Mouse (Mus musculus) neural tube, embryonic 14.5 days (tissue): ENCODE data around the gene Mterf4. TPM values are rescaled to one million over a fixed set of nuclear protein-coding genes. Genes with fewer than 3 reads are reported as not detected.

Experiments
- ATAC-seq: fragments of 200-750 bp; cut with Nextera tagmentation; 2 replicates; pipeline ENCODE4 v1.8.0; 2017; ENCODE audit warnings: low read depth, mild to moderate bottlenecking, moderate TSS enrichment, moderate library complexity
- H3K27ac ChIP-seq: fragments of 300-500 bp; sonication (generic); 2 replicates; pipeline ENCODE4 v1.5.1; 2014; ENCODE audit warnings: low read depth, mild to moderate bottlenecking, control low read depth, low read length, moderate library complexity, mixed read lengths
- H3K27me3 ChIP-seq: fragments of 300-500 bp; sonication (generic); 2 replicates; pipeline ENCODE4 v1.6.1; 2014; ENCODE audit warnings: low read length; ENCODE audit not compliant: control insufficient read depth, insufficient read depth
- H3K36me3 ChIP-seq: fragments of 300-500 bp; sonication (generic); 2 replicates; pipeline ENCODE4 v1.6.1; 2014; ENCODE audit warnings: low read length, mixed read lengths; ENCODE audit not compliant: control insufficient read depth, insufficient read depth
- H3K4me1 ChIP-seq: fragments of 300-500 bp; sonication (generic); 2 replicates; pipeline ENCODE4 v1.6.1; 2014; ENCODE audit warnings: low read length; ENCODE audit not compliant: control insufficient read depth, insufficient read depth
- H3K4me2 ChIP-seq: fragments of 300-500 bp; sonication (generic); 2 replicates; pipeline ENCODE4 v1.6.1; 2014; ENCODE audit warnings: mild to moderate bottlenecking, low read depth, low read length, control low read depth
- H3K4me3 ChIP-seq: fragments of 300-500 bp; sonication (generic); 2 replicates; pipeline ENCODE4 v1.5.1; 2014; ENCODE audit warnings: low read depth, low read length, control low read depth, mixed read lengths
- H3K9ac ChIP-seq: fragments of 300-500 bp; sonication (generic); replicated peaks from 2 replicates; pipeline ENCODE4 v1.6.1; 2014; ENCODE audit warnings: low read depth, mild to moderate bottlenecking, control low read depth, low read length, mixed read lengths
- H3K9me3 ChIP-seq: fragments of 300-500 bp; sonication (generic); 2 replicates; pipeline ENCODE4 v1.6.1; 2016; ENCODE audit warnings: low read length; ENCODE audit not compliant: control insufficient read depth
- WGBS: fragments of 180-500 bp; shearing (Covaris S2); extraction: QIAGEN DNeasy Blood & Tissue Kit; methylation state at CpG from one replicate; pipeline ENCODE4 v1.1.7; 2014; 5-methylcytosine and 5-hydroxymethylcytosine counted together
- polyA plus RNA-seq: library from polyadenylated mRNA; unstranded; fragments of >200 nt; fragmentation: Nextera tagmentation; extraction: Ambion mirVana; gene quantifications from 2 replicates; pipeline ENCODE4 v1.2.1, GENCODE M21; 2014

Mterf4 gene
- 31.2 and 31.6 TPM in 2 replicates for polyA plus RNA-seq

GRCm38 (mm10) chr1:93305581-93306337, at the start of gene Mterf4:
Gene Mterf4 (minus strand): TSS chr1:93305915.
- no peaks in the 10 kb centered on the region for H3K9me3 ChIP-seq
- 7% methylated on average over 36 of the region's 36 CpGs for WGBS
- peak; percentile 95 for ATAC-seq
- peaks cover 5% of the 10 kb centered on the region for H3K36me3 ChIP-seq
- H3K4me3 ChIP-seq = peak within 1 kb of the TSS; percentile 84
- no peaks in the 10 kb centered on the region for H3K27me3 ChIP-seq
- H3K9ac ChIP-seq = peak within 1 kb of the TSS; percentile 71
- H3K4me1 ChIP-seq = peaks cover 7% of the 10 kb centered on the region; the same call in 1 of the 2 replicates
- no peak within 1 kb of the TSS for H3K27ac ChIP-seq
- H3K4me2 ChIP-seq = peak within 1 kb of the TSS; percentile 81

GRCm38 (mm10) chr1:93352724-93353123, 47.0 kb upstream of the Mterf4 start:
- no peak overlapping the region for H3K4me3 ChIP-seq
- no peaks in the 10 kb centered on the region for H3K4me1 ChIP-seq
- no peaks in the 10 kb centered on the region for H3K9me3 ChIP-seq
- H3K9ac ChIP-seq = no peak overlapping the region
- peaks cover 60% of the 10 kb centered on the region for H3K36me3 ChIP-seq
- 93% methylated on average over 2 of the region's 2 CpGs for WGBS
- H3K4me2 ChIP-seq = no peak overlapping the region
- no peak overlapping the region for H3K27ac ChIP-seq
- no peaks in the 10 kb centered on the region for H3K27me3 ChIP-seq
- no peak for ATAC-seq

DNA sequence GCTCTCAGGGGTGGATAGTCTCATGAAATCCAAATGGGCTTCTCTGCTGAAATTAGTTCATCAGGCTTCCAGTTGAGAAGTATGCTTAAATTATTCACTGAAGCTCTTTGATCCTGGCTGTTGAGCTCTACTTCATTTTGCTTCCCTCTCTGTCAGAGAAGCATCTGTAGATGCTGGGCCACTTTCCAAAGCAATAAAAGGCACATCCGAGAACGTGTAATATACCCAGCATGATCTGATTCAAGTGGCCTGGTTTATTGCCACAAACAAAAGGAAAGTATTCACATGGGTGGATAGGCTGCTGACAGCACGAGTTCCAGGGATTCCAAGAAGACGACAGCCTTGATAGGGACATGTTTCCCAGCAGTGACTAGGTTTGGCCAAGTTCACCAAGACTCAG, 44.0 kb upstream of the Mterf4 start:
- H3K27ac ChIP-seq = no peak overlapping the region
- H3K9ac ChIP-seq = no peak overlapping the region
- no peaks in the 10 kb centered on the region for H3K27me3 ChIP-seq
- H3K4me1 ChIP-seq = peaks cover under 1% of the 10 kb centered on the region
- 11% methylated on average over 4 of the region's 4 CpGs for WGBS
- no peak overlapping the region for H3K4me3 ChIP-seq
- H3K4me2 ChIP-seq = no peak overlapping the region
- peaks cover 58% of the 10 kb centered on the region for H3K36me3 ChIP-seq
- ATAC-seq = no peak
- no peaks in the 10 kb centered on the region for H3K9me3 ChIP-seq

- no peak overlapping the region for H3K9ac ChIP-seq
- H3K4me1 ChIP-seq = peaks cover 8% of the 10 kb centered on the region
- H3K4me3 ChIP-seq = no peak overlapping the region
- H3K4me2 ChIP-seq = no peak overlapping the region
- no peaks in the 10 kb centered on the region for H3K27me3 ChIP-seq
- no peak for ATAC-seq
- peaks cover 43% of the 10 kb centered on the region for H3K36me3 ChIP-seq
- no peak overlapping the region for H3K27ac ChIP-seq
- no peaks in the 10 kb centered on the region for H3K9me3 ChIP-seq
- WGBS = 94% methylated on average over 5 of the region's 5 CpGs
Observed at GRCm38 (mm10) chr1:93347176-93347575, 41.5 kb upstream of the Mterf4 start.

DNA sequence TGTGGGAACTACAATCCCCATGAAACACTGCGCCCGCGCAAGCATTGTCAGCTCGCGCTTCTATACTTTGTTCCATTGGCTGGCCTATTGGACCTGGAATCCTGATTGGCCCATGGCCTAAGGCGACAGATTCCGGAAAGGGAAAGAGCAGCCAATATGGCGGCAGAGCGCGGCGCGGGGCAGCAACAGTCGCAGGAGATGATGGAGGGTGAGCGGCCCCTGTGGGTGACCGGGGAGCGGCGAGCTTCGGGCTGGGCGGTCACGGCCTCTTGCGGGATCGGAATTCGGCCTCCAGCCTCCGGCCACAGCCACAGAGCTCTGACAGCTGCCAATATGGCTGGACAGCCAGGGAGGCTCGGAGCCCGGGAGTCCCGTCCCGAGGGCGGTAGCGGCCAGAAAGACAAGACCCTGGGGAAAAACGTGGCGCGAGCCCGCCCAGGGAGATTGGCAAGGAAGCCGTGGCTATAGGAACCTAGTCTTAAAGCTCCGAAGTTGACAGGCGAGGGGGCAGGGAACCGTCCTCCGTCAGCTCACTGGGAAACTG, 37.9 kb upstream of the Mterf4 start:
- ATAC-seq = peak; percentile 98
- peaks cover 16% of the 10 kb centered on the region for H3K36me3 ChIP-seq

DNA sequence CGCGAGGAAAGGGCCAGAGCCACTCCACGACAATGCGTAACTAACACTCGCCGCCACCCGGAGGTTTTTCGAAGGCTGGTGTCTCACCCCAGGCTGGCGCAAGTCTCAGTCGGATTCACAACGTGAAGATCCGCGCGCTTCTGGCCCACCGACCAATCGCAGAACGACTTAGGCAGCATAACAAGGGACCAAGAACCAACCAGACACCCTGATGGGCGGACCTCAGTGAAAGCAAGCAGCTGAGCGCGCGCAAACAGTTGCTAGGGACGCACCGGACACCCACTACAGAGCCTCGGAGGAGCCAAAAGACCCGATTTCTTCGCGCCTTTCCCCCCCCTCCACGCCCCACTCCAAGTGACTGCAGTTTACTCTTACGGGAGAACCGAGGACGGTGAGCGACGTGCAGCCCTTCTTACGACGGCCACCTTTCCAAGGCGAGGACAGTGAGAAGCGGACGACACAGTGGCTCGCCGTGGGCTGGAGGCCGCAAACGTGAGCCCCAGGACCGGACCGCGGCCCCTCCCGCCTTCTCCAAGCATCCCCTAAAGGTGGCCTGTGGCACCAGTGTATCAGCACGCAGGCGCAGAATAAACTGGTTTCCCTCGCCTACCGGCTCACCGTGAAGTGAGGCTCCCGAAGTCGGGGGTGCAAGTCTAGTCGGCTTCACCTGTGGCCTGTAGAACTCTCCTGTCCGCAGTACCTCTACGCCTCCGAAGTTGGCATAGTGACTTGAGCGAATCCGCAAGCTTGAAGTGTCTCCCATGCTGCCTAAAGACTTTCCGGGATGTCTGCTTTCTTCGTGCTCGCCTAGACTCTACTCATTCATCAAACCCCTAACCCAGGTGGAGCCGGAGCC, 37.2 kb upstream of the Mterf4 start, which contains the start of the genes Ppp1r7 and Pask:
Gene Ppp1r7 (plus strand): TSS at position 207 of the 856 bp plus-strand sequence.
Gene Pask (minus strand): TSS at position 835 of the 856 bp plus-strand sequence.
- Histone ChIP-seq H3K27ac (peak within 1 kb of the TSS; percentile 48; the same call in 1 of the 2 replicates), H3K27me3 (no peaks in the 10 kb centered on the region), H3K4me3 (peak within 1 kb of the TSS; percentile 91), H3K4me1 (peaks cover 8% of the 10 kb centered on the region), H3K36me3 (0 out of 2 replicates have a peak, but pooled peaks cover 12% of the 10 kb centered on the region), H3K4me2 (peak within 1 kb of the TSS; percentile 89), H3K9me3 (no peaks in the 10 kb centered on the region), H3K9ac (peak within 1 kb of the TSS; percentile 76)
- peak; percentile 96 for ATAC-seq
- WGBS = under 1% methylated on average over 63 of the region's 63 CpGs

More for the DNA sequence above, 37.9 kb upstream of the Mterf4 start:
- H3K4me2 ChIP-seq = peak overlapping the region; percentile 89
- H3K9ac ChIP-seq = peak overlapping the region; percentile 76
- peaks cover 8% of the 10 kb centered on the region for H3K4me1 ChIP-seq
- H3K9me3 ChIP-seq = no peaks in the 10 kb centered on the region
- WGBS = under 1% methylated on average over 39 of the region's 39 CpGs
- peak overlapping the region; percentile 91 for H3K4me3 ChIP-seq
- no peaks in the 10 kb centered on the region for H3K27me3 ChIP-seq
- peak overlapping the region; percentile 48; the same call in 1 of the 2 replicates for H3K27ac ChIP-seq

- H3K36me3 ChIP-seq = 0 out of 2 replicates have a peak, but pooled peaks cover 4% of the 10 kb centered on the region
- H3K27me3 ChIP-seq = no peaks in the 10 kb centered on the region
- WGBS = 73% methylated on average over 2 of the region's 2 CpGs
- no peak overlapping the region for H3K4me2 ChIP-seq
- H3K4me3 ChIP-seq = no peak overlapping the region
- H3K9me3 ChIP-seq = no peaks in the 10 kb centered on the region
- H3K9ac ChIP-seq = no peak overlapping the region
- ATAC-seq = no peak
- no peaks in the 10 kb centered on the region for H3K4me1 ChIP-seq
- H3K27ac ChIP-seq = no peak overlapping the region
Observed at GRCm38 (mm10) chr1:93334621-93335020, 28.9 kb upstream of the Mterf4 start.

- ATAC-seq = no peak
- H3K9me3 ChIP-seq = no peaks in the 10 kb centered on the region
- no peak overlapping the region for H3K4me3 ChIP-seq
- 92% methylated on average over 3 of the region's 3 CpGs for WGBS
- H3K4me1 ChIP-seq = no peaks in the 10 kb centered on the region
- H3K36me3 ChIP-seq = peaks cover 9% of the 10 kb centered on the region
- H3K27me3 ChIP-seq = no peaks in the 10 kb centered on the region
- no peak overlapping the region for H3K4me2 ChIP-seq
- no peak overlapping the region for H3K27ac ChIP-seq
- H3K9ac ChIP-seq = no peak overlapping the region
Observed at GRCm38 (mm10) chr1:93326446-93326845, 20.7 kb upstream of the Mterf4 start.
